Mouse (Mus musculus): ENCODE measurements around the gene Dnajc3. TPM values are rescaled to one million over a fixed set of nuclear protein-coding genes. Genes with fewer than 3 reads are reported as not detected.

Dnajc3 gene
- polyA plus RNA-seq, 1 experiment from 2014 or later: 46.7 TPM

Other genes starting within 250 kb of the Dnajc3 start
- gene Abcc4, start 231.8 kb upstream of the Dnajc3 start, polyA plus RNA-seq (2014; fragmentation: Nextera tagmentation; extraction: Ambion mirVana): 5.4 and 12.2 TPM in 2 replicates
- gene Cldn10, start 150.1 kb upstream of the Dnajc3 start, polyA plus RNA-seq (2014; fragmentation: Nextera tagmentation; extraction: Ambion mirVana): 7.3 and 12.2 TPM in 2 replicates
- 21.4 and 26.7 TPM in 2 replicates for gene Dzip1, start 12.5 kb upstream of the Dnajc3 start, polyA plus RNA-seq (2014; fragmentation: Nextera tagmentation; extraction: Ambion mirVana)
- gene Uggt2, start 161.5 kb downstream of the Dnajc3 start, polyA plus RNA-seq (2014; fragmentation: Nextera tagmentation; extraction: Ambion mirVana): 12.5 and 18.1 TPM in 2 replicates
- 0.19 and 0.45 TPM in 2 replicates for gene Hs6st3, start 200.4 kb downstream of the Dnajc3 start, polyA plus RNA-seq (2014; fragmentation: Nextera tagmentation; extraction: Ambion mirVana)

All from kidney, embryonic 14.5 days (tissue).